Mouse (Mus musculus) induced T-regulatory cell, adult 2 months (primary cell): ENCODE data around the gene Fam107b.

Experiments used
- DNase-seq: peaks from one replicate; pipeline ENCODE4 v3.0.0-alpha.2; 2012; ENCODE audit warnings: low read depth

The Fam107b gene

DNA sequence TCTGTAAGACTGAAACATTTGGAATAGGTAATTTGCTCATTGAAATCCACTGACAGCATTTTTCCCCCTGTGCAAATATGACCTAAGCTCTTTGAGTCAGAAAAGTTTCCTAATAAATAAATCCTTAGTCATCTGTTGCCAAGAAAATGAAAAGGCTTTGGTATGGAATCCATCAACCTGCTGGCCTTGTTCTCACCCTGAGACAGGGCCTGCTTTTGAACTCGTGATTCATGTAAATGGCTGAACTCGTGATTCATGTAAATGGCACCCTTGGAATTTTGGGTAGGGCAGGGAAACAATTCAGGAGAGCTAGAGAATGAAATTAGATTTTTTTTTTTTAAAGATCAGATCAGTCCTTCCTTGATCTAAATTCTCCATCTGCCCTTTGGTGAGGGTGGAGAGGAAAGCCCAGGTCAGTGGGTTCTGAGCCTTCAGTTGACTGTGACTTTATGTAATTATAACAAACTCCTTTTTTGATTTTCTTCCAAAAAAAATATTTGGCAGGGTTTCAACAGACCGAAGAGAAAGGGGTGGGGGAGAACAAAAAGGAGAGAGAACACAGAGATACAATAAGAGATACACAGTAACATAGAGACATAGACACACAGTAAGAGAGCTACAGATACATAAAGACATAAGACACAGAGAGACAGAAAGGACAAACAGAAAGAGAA is 142.2 kb downstream of the Fam107b start:
- peak; percentile 34 for DNase-seq

DNA sequence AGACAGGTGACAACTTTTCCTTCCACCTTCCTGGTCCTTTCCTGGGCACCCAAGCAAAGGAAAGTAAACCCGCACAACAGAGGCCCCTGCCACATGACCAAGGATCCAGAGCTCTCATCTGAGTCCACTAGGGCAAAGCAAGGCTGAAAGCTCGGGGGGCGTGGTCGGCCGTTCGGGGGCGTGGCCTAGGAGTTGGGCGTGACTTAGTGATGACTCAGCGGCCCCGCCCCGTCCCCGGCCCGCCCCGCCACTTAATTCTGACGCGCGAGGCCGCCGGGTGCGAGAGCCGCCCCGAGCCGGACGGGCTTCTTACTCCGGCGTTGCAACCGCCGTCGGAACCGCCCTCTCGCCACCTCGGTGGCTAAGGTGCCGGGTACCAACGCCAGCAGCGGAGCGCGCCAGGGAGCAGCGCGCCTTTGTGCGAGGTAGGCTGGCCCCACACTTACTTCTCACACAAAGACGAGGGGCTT is 143.0 kb downstream of the Fam107b start:
- peak; percentile 98 for DNase-seq

DNA sequence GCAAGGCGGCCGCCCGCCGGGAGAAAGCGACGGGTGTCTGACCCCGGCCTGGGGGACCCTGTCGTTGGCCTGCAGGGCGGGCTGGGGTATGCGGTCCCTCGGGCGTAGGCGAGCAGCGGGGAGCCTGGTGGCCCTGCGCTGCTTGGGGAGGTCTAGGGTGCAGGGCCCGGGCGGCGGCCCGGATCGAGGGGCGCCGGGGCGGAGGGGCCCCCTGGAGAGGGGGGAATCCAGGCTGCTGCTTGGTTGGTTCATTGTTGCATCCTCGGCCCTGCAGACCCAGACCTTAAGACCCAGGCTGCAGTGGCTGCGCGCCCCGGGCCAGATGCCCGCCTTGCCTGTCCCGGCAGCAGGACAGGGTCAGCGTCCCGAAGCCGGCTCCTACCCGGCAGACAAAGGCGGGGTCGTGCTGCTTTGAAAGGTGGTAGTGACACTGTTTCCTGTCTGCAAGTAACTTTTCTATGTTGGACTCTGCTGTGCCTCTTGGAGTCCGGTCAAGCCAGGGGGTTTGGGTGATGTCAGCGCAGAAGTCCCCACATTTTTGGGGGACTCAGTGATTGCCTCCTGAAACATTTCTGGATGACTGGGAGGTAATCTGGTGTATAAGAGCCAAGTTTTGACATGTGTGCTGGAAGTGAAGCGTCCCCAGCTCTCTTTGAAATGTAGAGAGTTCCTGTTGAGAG is 143.5 kb downstream of the Fam107b start:
- DNase-seq: peak; percentile 78

DNA sequence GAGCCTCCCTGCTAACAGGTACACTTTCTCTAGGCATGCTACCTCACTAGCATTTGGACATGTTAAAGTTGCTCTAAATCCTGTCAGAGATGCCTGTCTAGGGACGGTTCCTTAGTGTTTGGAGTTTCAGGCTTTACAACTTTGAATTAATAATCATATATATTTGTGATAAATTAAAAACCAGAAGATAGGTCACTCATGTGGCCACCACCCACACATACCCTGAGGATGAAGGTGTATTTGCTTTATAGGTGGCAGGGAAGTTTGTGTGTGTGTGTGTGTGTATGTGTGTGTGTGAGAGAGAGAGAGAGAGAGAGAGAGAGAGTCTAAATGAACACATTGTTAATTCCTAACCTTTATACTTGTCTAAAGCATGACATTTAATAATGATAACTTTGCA is 144.2 kb downstream of the Fam107b start:
- DNase-seq: no peak

DNA sequence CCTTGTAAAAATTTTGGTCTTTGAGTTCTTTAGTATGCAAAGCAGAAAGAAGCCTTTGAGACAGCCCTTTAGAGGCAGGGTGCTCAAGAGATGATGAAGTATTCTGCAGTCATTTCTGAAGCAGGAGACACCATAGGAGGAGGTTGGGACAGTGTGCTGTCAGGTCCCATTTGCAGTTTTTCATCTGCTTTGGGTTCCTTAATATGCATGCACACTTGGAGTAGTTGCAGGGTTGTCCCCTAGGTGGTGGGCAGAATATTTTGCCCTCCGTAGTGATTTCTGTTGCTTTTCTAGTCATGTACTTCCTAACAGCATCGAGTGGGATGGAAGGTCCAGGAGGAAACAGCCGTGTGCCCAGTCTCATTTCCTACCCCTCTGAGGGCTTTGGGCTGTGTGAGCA is 145.1 kb downstream of the Fam107b start:
- DNase-seq: peak; percentile 77

DNA sequence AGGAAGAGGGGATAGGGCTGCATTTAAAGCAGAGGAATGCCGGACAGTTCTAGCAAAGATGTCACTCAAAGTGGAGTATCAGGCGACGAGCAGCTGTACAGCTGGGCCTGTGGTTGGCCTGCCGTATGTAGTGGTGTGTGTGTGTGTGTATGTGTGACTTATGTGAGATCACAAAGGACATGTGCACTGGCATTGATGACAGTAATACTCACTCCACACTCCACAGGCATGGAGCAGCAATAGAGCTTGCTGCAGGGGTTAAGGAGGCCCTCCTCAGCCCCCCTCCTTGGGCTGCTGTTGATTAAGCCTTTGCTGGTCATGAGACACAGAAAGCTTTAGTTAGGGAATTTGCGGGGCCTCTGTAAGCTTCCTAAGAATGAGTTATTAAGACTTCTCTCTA is 147.0 kb downstream of the Fam107b start:
- peak; percentile 69 for DNase-seq

DNA sequence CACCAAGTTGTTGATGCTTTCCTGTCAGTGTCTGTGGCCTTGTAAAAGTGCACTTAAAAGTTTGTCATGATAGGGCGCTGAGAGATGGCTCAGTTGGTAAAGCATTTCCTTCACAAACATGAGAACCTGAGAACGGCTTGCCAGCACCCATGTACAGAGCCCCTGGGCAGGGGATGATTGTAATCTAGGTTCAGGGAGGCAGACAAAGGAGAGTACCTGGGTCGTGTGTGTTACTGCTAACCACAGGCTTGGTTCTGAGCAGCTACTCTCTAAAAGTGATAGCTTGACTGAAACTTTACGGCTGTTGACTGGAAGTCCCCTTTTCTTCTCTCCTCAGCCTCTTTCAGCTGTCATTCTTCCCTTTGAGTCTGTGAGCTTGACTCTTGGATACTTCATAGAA is 147.6 kb downstream of the Fam107b start:
- peak; percentile 94 for DNase-seq

DNA sequence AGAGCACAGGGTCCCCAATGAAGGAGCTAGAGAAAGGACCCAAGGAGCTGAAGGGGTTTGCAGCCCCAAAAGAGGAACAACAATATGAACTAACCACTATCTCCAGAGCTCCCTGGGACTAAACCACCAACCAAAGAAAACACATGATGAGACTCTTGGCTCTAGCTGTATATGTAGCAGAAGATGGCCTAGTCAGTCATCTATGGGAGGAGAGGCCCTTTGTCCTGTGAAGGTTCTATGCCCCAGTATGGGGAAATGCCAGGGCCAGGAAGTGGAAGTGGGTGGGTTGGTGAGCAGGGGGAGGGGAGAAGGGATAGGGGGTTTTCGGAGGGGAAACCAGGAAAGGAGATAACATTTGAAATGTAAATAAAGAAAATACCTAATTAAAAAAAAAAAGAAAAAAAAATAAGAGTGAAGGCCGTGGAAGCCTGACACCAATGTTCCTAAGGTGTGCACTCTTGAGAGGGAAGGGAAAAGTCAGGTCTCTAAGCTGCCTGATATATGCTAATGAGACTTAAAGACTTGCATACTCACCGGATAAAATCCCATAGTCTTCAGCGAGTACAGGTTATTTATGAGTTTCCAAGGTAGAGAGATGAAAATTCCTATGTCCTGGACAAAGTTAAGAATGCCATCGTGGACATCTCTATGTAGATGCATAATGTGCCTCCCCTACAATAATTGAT is 149.3 kb downstream of the Fam107b start:
- DNase-seq: peak; percentile 71

DNA sequence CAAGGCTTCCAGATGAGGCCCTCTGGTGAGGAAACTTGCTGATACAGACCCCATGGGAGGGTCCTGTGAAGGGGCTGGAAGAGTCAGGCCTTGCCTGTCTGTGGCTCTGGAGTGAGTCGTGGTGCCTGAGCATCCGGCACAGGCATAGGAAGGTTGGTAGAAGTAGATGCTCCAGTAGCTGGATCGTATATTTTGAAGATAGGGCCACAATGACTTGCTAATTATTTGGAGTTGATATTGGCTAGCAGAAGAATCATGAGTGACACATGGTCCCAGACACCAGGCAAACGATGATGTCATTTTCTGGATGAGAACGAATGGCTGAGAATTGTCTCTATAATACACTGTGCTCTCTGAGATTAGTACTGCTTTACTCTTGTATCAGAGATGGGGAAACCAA is 150.8 kb downstream of the Fam107b start:
- DNase-seq: peak; percentile 45

DNA sequence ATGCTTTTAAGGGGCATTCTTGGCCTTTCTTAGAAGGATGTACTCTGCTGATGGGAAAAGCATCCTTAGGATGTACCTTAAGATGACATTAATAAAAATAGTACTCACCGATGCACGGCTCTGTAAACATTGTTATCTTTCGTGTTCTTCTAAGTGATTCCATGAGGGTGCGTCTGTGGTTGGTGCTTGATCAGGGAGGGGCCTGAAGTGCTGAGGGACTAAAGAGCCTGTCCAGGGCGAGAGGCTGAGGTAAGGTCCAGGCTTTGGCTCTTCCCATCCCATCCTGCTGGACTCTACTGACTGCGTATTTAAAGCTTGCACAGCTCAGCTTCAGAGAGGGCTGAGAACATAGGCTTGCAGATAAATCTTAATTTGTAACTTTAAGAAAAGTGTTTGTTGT is 151.7 kb downstream of the Fam107b start:
- no peak for DNase-seq

DNA sequence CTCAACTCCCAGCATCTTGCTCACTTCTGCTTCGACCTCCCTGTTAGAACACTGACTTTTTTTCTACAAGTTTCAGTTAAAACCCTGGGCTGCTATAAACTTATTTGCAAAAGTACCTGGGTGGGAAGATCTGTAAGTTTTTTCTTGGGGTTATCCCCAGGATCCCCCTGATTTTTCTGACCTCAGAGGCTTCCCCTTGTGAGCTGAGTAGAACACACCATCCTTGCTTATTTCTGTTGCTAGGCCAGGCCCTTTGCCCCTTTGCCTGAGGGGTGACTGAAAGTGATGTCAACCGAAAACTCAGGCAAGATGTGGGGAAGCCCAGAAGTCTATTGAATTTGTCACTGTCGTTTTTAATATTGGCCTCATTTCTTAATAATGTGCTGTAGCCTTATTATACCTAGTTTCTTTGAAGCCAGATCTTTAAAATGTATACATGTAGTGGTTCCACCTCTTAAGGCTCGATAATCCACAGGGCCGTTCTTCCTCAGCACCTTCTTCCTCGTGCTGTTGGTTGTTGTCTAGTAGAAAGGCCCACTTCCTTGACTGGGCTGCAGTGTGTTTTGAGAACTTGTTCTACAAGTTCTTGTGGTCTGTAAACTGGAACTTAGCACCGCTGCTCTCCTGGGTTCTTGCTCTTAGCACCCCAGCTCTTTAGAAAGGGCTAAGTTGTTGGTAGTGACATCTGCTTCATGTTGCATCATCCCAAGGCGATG is 153.3 kb downstream of the Fam107b start:
- peak; percentile 82 for DNase-seq

DNA sequence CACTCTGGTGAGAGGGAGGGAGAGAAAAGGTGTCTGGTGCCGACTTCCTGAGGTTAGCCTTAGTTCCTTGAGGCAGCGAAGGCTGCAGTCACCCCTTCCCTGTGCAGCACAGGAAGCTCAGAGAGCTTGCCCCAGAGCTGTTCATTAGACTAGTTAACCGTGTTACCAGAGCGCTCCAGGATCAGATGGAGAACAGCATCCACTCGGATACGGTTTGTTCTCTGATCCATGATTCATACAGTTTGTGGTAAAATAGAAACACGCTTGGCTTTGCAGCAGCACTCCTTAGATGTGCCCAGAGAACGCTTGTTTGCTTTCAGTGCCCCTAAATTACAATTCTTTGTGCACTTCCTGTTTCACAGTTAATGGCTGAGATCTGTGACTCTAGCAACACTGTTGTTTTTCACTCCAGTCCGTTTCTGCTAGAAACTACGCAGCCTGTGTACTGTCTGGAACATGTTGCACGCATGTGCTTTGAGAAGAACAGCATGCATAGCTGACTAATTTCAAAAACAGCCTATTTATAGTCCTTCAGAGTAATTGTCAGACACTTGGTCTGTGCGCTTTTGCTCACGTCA is 156.3 kb downstream of the Fam107b start:
- DNase-seq: peak; percentile 91

DNA sequence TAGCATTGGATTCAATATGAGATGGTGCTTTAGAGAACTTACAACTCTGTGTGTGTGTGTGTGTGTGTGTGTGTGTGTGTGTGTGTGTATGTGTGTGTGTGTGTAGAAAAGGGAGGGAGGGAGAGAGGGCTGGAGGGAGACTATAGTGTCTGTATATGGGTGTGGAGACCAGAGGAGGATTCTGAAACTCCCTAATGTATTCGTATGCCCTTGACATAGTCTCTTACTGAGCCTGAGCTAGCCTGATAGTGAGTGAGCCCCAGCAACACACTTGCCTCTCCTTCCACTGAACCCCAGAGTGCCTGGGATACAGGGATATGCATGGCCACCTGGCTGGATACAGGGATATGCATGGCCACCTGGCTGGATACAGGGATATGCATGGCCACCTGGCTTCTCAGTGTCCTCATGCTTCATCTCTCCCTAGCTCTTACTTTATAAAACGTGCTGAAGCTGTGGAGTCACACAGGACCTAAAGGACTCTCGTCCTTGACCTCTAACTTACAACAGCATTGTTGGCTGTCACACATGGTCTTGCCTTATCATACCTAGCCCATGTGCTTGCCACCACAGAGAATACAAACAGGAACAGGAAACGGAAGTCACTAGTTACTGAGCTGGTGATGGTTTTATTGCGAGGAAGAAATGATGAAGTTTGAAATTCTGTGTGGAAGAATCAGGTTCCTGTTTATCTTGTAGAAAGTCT is 157.1 kb downstream of the Fam107b start:
- DNase-seq: peak; percentile 89

DNA sequence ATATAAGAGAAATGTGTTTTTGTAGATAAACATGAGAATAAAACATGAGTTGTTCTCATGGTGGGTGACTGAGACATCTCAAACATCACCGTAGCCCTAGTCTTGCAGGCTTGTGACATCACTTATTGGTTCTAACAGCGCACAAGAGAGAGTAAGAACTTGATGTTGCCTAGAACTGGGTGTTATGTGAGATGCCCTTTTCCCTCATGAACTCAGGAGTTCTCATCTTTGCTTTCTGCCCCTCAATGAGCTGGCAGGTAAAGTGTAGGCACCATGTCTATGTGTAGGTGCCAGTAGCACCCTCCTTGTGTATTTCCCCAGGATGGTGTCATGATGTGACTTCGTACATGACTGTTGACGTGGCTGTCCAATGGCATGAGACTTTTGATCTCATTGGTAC is 157.8 kb downstream of the Fam107b start:
- DNase-seq: peak; percentile 75

DNA sequence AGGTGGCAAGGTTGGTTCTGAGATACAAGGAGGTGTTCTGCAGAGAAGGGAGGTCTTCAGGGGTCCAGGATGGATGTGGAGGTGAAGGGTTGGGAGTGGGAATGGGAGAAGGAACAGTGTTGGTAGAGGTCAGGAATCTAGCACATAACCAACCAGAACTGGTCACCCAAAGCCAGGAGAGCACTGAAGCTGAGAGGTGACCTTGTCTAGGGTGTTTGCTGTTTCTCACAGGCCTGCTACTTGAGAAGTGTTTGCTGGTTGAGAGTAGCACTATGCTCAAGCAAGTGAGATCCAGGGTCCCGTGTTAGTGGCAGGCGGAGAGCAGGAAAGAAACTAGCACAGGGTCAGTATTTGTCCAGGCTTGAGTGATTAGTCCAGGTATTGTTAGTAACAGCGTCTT is 159.3 kb downstream of the Fam107b start:
- DNase-seq: no peak

DNA sequence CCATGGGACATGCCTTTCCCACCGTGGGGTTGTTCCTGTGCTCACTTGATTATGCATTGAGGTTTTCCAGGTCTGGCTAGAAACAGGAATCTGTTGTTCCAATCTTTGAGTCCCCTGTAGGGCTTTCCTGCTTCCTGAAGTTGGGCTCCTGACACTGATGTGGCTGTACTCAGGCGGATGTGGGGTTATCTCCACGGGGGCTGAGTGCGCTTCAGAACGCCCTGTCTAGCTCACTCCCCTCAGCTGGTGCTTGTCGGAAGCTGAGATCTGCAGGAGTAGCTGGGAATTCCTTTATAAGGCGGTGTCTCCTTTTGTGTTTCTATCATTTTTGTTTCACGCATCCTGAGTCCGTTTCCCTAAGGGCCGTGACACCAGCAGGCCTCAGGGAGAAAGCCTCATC is 160.5 kb downstream of the Fam107b start:
- DNase-seq: peak; percentile 76

DNA sequence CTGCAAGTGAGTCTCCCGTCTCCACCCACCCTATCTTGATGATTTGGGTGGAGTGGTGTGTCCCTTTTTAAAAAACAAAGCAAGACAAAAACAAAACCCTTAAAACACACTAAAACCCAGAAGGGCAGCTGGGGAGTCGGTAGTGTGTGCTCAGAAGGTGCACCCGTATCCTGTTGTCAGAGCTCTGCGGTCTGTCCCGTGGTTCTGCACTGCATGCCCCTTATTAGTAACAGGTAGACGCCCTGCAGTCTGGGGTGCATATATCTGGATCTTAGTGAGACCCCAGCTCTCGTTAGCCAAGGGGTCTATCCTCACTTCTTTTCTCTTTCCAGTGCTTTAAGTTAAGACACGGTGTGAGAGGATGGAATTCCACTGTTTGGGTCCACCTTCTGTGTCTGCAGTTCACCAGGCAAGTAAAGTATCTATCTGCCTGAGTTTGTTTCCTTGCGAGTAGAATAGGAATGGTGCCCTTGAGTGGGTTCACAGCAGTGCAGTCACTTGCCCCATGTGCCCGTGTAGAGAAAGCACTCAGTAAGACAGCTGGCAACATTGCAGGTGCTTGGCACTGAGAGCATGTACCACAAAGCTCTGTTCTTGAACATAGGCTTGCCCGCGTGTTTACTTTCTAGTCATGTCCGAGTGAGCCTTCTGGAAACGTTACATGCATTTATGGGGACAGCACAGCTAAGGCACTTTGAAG is 161.2 kb downstream of the Fam107b start:
- peak; percentile 88 for DNase-seq

DNA sequence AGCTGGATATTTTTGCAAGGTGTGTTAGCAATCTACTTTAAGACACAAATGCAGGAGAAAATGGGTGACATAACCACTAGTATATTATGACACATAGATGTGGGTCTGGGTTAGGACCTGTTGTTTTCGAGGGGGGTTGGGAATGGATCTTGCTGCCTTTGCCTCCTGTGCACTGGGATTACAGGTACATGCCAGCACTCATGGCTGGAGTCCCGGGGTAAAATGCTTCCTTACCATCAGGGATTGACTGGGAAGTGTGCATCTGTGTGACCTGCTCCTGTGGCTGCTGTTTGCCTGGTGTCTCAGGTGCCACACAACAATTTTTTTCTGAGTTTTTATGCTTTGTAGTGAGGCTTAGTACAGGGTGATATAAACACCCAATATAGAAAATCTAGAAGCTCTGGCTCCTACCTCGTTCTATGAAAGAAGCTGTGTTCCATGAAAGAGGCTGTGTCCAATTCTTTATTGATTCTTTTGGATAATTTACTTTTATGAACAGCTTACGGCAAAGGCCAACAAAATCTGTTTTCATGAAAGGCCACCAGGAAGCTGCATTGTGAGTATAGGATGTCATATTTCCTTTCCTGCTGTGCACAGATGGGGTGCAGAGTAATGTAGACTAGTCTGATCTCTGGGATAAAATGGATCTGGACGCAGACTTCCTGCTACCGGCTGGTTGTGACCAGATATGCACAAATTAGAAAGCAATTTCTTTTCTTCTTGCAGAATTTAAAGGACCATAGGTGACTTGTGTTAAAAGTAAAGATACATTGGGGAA is 167.8 kb downstream of the Fam107b start:
- DNase-seq: no peak

DNA sequence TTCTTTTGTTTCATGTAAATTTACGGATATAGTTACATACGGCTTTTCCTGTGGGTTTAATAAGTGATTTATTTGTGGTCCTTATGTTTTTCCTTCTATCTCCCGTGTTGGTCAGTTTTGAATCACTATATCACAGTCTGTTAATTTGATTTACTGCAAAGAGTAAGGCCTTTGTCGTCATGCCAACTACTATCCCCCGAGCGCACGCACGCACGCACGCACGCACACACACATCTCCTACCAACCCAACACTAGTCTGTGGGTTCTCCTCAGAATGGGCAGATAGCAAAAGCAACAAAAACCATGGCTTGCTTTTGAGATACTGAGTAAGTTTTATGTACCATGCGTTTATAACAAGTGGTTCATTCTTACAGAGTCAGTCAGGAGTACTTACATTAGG is 168.4 kb downstream of the Fam107b start:
- no peak for DNase-seq

DNA sequence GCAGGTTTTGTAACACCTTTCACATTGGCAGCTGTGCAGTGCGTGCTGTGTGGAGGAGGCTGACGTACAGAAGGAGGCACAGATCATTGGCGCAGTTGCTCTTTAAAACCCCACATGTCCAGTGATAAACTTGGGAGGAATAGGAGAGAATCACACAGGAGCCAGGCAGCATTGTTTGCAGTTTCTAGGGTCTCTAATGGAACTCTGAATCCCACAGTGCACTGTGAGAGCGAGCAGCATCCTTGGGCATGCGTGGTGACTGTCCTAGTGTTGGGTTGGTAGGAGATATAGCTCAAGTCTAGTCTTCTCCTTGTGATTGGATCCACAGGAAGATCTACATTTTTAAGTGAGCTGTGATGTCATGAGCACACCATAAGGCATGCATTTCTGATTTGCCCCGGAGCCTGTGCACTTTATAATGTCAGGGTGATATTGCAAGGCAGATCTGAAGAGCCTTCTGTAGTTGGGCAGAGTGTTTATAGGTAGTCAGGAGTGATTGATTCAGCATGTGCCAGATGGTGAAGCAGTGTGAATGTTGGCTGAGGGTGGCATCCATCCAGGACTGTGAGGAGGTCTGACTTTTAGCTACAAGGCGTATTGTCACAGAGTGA is 169.2 kb downstream of the Fam107b start:
- peak; percentile 48 for DNase-seq
